Comparison of ENCODE assay signal across 8 mouse cellular contexts in genomic region chr2:14073362-14074220, GRCm38 (mm10). TPM values are rescaled to one million over a fixed set of nuclear protein-coding genes. Genes with fewer than 3 reads are reported as not detected.
DNase-seq lines count a peak whose midpoint lies in the region; ATAC-seq and TF ChIP-seq lines count a peak whose summit lies in the region.

Stam (plus strand) TSS chr2:14074098.

- peak within 1 kb of the TSS; percentile 96 for H3K9ac ChIP-seq in hindbrain, postnatal 0 days (replicated peaks; ENCODE audit: low read length)

- peak within 1 kb of the TSS; percentile 68 for H3K4me2 ChIP-seq in hindbrain, postnatal 0 days (ENCODE audit: low read depth, low read length)

- TF ChIP-seq CTCF in gastrocnemius, adult 2 months (IDR thresholded peaks at IDR 0.05) = no peak
- 0 out of 2 replicates have a peak, but pooled peaks have one; percentile 11 for TF ChIP-seq CTCF in hindbrain, postnatal 0 days (IDR thresholded peaks at IDR 0.05; ENCODE audit: low read depth)
- no peak; the same call in 1 of the 2 replicates for TF ChIP-seq CTCF in left cerebral cortex, adult 2 months (IDR thresholded peaks at IDR 0.05)

- H3K36me3 ChIP-seq in hindbrain, postnatal 0 days (ENCODE audit: insufficient read depth, low read length) = no peaks in the 10 kb centered on the region

- H3K27me3 ChIP-seq in hindbrain, postnatal 0 days (ENCODE audit: insufficient read depth, low read length) = no peaks in the 10 kb centered on the region

- no peaks in the 10 kb centered on the region for H3K9me3 ChIP-seq in hindbrain, postnatal 0 days (ENCODE audit: low read length)

- intact Hi-C loops in gastrocnemius, adult 2 months (cut with DNase I) = loop anchor here (2.0 kb wide), 1 partner anchor 17 kb away; the partner anchor contains the start of gene Hacd1
- intact Hi-C loops in left cerebral cortex, adult 2 months (cut with DNase I) = loop anchor here (1.0 to 10.0 kb wide), 2 partner anchors 18 to 981 kb away; partner anchors contain the start of gene Nsun6

- H3K27ac ChIP-seq in gastrocnemius, adult 2 months = peak within 1 kb of the TSS; percentile 99
- peak within 1 kb of the TSS; percentile 99 for H3K27ac ChIP-seq in hindbrain, postnatal 0 days
- H3K27ac ChIP-seq in left cerebral cortex, adult 2 months = peak within 1 kb of the TSS; percentile 100

- H3K4me3 ChIP-seq in gastrocnemius, adult 2 months = peak within 1 kb of the TSS; percentile 80
- H3K4me3 ChIP-seq in hindbrain, postnatal 0 days (ENCODE audit: low read length) = peak within 1 kb of the TSS; percentile 93
- H3K4me3 ChIP-seq in left cerebral cortex, adult 2 months = peak within 1 kb of the TSS; percentile 71

- DNase-seq in ZHBTc4 (ENCODE audit: low read depth, low spot score) = peak; percentile 94
- DNase-seq in gastrocnemius, adult 2 months = peak; percentile 94
- DNase-seq in hindbrain, postnatal 0 days (ENCODE audit: low spot score) = peak; percentile 94
- peak; percentile 88 to 91 for DNase-seq in left cerebral cortex, adult 2 months (ENCODE audit: extremely low spot score in 1 of 2, low spot score in 2 of 2)
- peak; percentile 89 to 90 for DNase-seq in right cerebral cortex, adult 2 months (ENCODE audit: low spot score in 2 of 2)
- peak; percentile 89 for DNase-seq in urinary bladder, postnatal 14 days (ENCODE audit: low spot score)

- H3K4me1 ChIP-seq in hindbrain, postnatal 0 days (ENCODE audit: insufficient read depth, low read length) = peaks cover 14% of the 10 kb centered on the region

- under 1% methylated on average over 49 of the region's 50 CpGs for WGBS in hindbrain, postnatal 0 days

- peak; percentile 80 for ATAC-seq in common myeloid progenitor, adult 5-6 weeks (replicated peaks; ENCODE audit: low read depth, poor library complexity, severe bottlenecking)
- ATAC-seq in hindbrain, postnatal 0 days = peak; percentile 96
- ATAC-seq in megakaryocyte, adult 5-6 weeks (ENCODE audit: poor library complexity, severe bottlenecking) = peak; percentile 89

RNA-seq across cellular contexts. Expression of gene Stam, which starts in this region (rescaled TPM):
- total RNA-seq in common myeloid progenitor, adult 5-6 weeks (2017) = 27.7 and 45.3 TPM in 2 replicates
- 10 to 100 TPM; 19.9 to 25.2 TPM for total RNA-seq in gastrocnemius, adult 2 months (2021)
- 75.8 and 85.6 TPM in 2 replicates for total RNA-seq in hindbrain, postnatal 0 days (2014; rRNA removed)
- 90.0 and 95.9 TPM in 2 replicates for polyA plus RNA-seq in hindbrain, postnatal 0 days (2015; fragmentation: Nextera tagmentation; extraction: Ambion mirVana)
- total RNA-seq in left cerebral cortex, adult 2 months (2021) = 10 to 100 TPM; 89.8 to 98.7 TPM
- total RNA-seq in megakaryocyte, adult 5-6 weeks (2015) = 23.8 and 30.0 TPM in 2 replicates
- 20.4 and 26.6 TPM in 2 replicates for total RNA-seq in megakaryocyte, adult 5-6 weeks (2017)

Comparison
In these comparisons a context has a peak if more than half of its experiments do, and no peak if none do; other contexts are left out.
1. Peak in every context shown above with its lines: DNase-seq, ATAC-seq, H3K4me3 ChIP-seq and H3K27ac ChIP-seq.